Mouse (Mus musculus) embryonic facial prominence, embryonic 10.5 days (tissue): Measurements from ENCODE around the gene Ifi27l2b. TPM values are rescaled to one million over a fixed set of nuclear protein-coding genes. Genes with fewer than 3 reads are reported as not detected.
A peak's percentile ranks its signal among the peaks of the same experiment; 100 is the strongest.
"Not testable (repeated sequence)": the region's sequence is repeated elsewhere in the genome, so short reads cannot be mapped to it uniquely, and the experiment has no call there.

Source experiments
- DNase-seq: peaks from one replicate; pipeline ENCODE4 v3.0.0-alpha.2; 2017; ENCODE audit warnings: low spot score
- H3K27ac ChIP-seq: fragments of 300-500 bp; sonication (generic); replicated peaks from 2 replicates; pipeline ENCODE4 v1.5.1; 2016; ENCODE audit warnings: mild to moderate bottlenecking
- H3K27me3 ChIP-seq: fragments of 300-500 bp; sonication (generic); replicated peaks from 2 replicates; pipeline ENCODE4 v1.6.1; 2016; ENCODE audit warnings: low read depth, mild to moderate bottlenecking; ENCODE audit not compliant: poor library complexity, severe bottlenecking
- H3K36me3 ChIP-seq: fragments of 300-500 bp; sonication (generic); replicated peaks from 2 replicates; pipeline ENCODE4 v1.6.1; 2016; ENCODE audit warnings: mild to moderate bottlenecking, moderate library complexity
- H3K4me1 ChIP-seq: fragments of 300-500 bp; sonication (generic); 2 replicates; pipeline ENCODE4 v1.6.1; 2016
- H3K4me3 ChIP-seq: fragments of 300-500 bp; sonication (generic); 2 replicates; pipeline ENCODE4 v1.5.1; 2016; ENCODE audit warnings: mild to moderate bottlenecking, moderate library complexity
- H3K9me3 ChIP-seq: fragments of 300-500 bp; sonication (generic); 2 replicates; pipeline ENCODE4 v1.6.1; 2016; ENCODE audit warnings: mild to moderate bottlenecking
- WGBS: fragments of 180-500 bp; shearing (Covaris S2); methylation state at CpG from one replicate; pipeline ENCODE4 v1.1.7; 2016; 5-methylcytosine and 5-hydroxymethylcytosine counted together
- polyA plus RNA-seq: library from polyadenylated mRNA; unstranded; fragments of >200 nt; fragmentation: Nextera tagmentation; extraction: Ambion mirVana; gene quantifications from 2 replicates; pipeline ENCODE4 v1.2.1, GENCODE M21; 2016

The Ifi27l2b gene
- polyA plus RNA-seq = not detected in 2 replicates

DNA sequence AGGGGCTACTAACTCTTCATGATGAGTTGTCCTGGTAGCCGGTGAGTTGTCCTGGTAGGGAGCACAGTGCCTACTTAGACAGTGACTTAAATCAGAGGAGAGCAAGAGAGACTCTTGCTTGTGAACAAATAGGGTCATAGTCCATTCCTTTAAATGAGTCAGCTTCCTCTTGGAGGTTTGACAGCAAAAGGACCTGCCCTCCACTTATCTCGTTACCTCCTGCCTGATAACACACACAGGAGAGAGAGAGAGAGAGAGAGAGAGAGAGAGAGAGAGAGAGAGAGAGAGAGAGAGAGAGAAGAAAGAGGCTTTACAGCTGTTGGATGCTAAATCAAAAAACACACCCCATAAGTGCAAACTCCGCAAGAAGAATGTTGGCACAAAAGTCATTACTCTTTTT lies at the start of gene Ifi27l2b:
Gene Ifi27l2b (minus strand): TSS at position 84 of the 400 bp plus-strand sequence.
- Histone ChIP-seq H3K27me3 (no peaks in the 10 kb centered on the region), H3K27ac (no peak within 1 kb of the TSS), H3K4me1 (no peaks in the 10 kb centered on the region), H3K9me3 (no peaks in the 10 kb centered on the region), H3K4me3 (no peak within 1 kb of the TSS), H3K36me3 (no peaks in the 10 kb centered on the region)
- no peak for DNase-seq
- WGBS = 75% methylated on average over 3 of the region's 3 CpGs

DNA sequence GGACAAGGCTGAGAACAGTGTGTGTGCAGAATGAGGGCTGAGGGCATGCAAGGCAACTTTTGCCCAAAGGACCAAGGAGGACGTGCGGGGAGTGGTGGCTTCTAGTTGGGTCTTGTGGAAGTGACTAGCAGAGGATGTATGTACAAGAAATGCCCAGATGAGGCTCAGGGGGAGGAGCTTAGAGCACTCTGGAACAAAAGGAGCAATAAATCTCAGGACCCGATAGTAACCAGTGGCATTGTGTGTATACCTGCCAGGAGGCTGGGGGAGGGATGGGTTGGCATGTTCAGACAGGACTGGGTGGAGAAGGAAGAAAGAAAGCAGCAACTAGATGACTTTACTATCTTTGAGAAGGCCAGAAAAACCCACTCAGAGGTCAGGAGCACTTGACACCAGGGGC lies 47.4 kb upstream of the Ifi27l2b start:
- 91% methylated on average over 3 of the region's 3 CpGs for WGBS
- H3K27me3 ChIP-seq = no peaks in the 10 kb centered on the region
- H3K4me1 ChIP-seq = no peaks in the 10 kb centered on the region
- H3K36me3 ChIP-seq = no peaks in the 10 kb centered on the region
- H3K9me3 ChIP-seq = no peaks in the 10 kb centered on the region
- no peak overlapping the region for H3K27ac ChIP-seq
- no peak for DNase-seq
- H3K4me3 ChIP-seq = no peak overlapping the region

DNA sequence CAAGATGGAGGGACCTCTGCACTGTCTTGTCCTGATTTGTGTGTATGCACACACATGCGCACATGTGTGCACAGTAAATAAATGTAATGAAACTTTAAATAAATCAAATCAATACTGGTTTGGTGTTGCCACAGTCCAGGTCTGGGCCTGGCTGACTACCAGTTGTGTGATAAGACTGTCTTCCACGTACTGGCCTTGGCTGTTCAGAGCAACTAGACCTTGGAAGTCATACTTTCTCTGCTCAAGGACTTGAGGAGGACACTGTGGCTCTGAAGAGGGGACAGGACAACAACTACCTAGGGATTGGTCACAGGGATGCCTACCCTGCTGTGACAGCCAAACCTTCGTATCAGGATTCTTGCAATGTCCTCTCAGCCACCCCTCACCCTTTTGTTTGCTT lies 46.3 kb upstream of the Ifi27l2b start:
- H3K27me3 ChIP-seq = no peaks in the 10 kb centered on the region
- H3K36me3 ChIP-seq = no peaks in the 10 kb centered on the region
- WGBS = 79% methylated on average over 3 of the region's 3 CpGs
- no peak overlapping the region for H3K27ac ChIP-seq
- H3K9me3 ChIP-seq = no peaks in the 10 kb centered on the region
- no peaks in the 10 kb centered on the region for H3K4me1 ChIP-seq
- H3K4me3 ChIP-seq = no peak overlapping the region
- no peak for DNase-seq

DNA sequence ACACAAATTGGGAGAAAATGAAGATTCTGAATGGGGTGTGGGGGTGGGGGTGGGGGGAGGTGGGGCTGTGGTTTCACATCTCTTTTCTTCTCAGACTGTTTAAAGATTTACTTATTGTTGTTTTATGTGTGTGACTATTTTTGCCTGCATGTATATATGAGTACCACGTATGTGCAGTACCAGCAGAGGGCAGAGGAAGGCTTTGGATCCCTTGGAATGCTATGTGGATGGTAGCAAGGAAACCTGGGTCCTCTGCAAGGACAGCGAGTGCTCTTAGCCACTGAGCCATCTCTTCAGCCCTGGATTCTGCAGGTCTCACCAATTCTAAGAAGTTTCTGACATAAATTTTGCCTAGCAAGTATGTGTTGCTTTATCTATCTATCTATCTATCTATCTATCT lies 42.2 kb upstream of the Ifi27l2b start:
- no peaks in the 10 kb centered on the region for H3K27me3 ChIP-seq
- no peaks in the 10 kb centered on the region for H3K9me3 ChIP-seq
- H3K4me1 ChIP-seq = no peaks in the 10 kb centered on the region
- H3K4me3 ChIP-seq = no peak overlapping the region
- DNase-seq = no peak
- no peaks in the 10 kb centered on the region for H3K36me3 ChIP-seq
- no peak overlapping the region for H3K27ac ChIP-seq
- 80% methylated on average over 2 of the region's 2 CpGs for WGBS

DNA sequence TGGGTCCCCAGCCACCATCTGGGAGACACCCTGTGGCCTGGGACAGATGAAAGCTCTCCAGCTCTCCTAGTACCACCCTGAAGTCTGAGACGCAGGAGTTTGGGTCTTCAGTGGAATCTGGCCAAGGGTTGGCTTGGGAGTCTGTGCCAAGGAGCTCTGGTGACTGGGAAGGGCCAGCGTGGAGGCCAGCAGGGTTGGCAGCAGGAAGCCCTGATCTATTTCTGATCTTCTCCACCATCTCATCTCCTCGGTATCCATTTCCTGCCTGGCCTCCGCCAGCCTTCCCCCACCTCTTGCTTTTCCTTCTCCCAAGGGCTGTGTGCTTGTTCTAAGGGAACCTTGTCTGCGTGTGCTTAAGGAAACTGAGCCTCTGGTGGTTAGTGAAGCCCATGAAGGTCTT lies 41.7 kb upstream of the Ifi27l2b start:
- DNase-seq = no peak

DNA sequence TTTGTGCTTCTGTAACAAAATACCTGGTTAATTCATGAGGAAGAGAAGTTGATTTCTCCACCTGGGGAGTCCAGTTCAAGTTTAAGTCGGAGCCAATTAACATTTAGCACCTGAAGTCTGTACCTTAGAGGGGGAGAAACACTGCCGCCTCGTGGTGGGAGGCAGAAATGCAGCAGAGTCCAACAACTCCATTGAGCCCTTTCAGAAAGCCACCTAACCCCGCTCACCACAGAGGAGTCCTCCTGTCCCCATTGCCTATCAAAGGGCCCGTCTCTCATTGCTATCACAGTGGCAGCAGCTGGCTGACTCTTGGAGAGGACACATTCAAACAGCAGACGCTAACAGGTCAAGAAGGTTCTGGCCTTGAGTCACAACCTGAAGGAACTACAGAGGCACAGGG lies 37.5 kb upstream of the Ifi27l2b start:
- Histone ChIP-seq H3K4me3 (no peak overlapping the region), H3K27ac (no peak overlapping the region), H3K36me3 (no peaks in the 10 kb centered on the region), H3K9me3 (no peaks in the 10 kb centered on the region), H3K27me3 (no peaks in the 10 kb centered on the region), H3K4me1 (no peaks in the 10 kb centered on the region)
- peak; percentile 41 for DNase-seq
- 29% methylated on average over 6 of the region's 6 CpGs for WGBS

More for the DNA sequence above, 41.7 kb upstream of the Ifi27l2b start:
- Histone ChIP-seq H3K27ac (no peak overlapping the region), H3K9me3 (no peaks in the 10 kb centered on the region), H3K4me1 (no peaks in the 10 kb centered on the region), H3K4me3 (no peak overlapping the region), H3K36me3 (no peaks in the 10 kb centered on the region), H3K27me3 (no peaks in the 10 kb centered on the region)
- 76% methylated on average over 5 of the region's 5 CpGs for WGBS

DNA sequence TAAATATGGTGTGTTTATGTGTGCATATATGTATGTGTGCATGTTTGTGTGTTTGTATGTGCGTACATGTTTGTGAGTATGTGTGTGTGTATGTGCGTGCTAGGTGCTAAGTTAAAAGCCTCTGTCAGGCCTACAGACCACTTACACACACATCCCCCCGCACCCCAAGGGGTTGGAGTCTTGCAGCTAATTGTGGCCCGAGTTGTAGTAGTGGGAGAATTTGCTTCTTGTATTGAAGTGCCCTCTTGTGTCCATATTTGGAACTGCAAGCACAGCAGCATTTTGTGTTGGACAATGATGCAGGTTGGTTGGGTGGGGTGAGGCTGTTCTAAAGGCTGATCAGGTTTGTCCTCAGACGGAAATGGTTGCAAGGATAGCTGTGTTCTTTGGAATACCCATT lies 35.7 kb upstream of the Ifi27l2b start:
- peak; percentile 66 for DNase-seq
- Histone ChIP-seq H3K27ac (no peak overlapping the region), H3K9me3 (no peaks in the 10 kb centered on the region), H3K4me1 (no peaks in the 10 kb centered on the region), H3K36me3 (no peaks in the 10 kb centered on the region), H3K27me3 (no peaks in the 10 kb centered on the region), H3K4me3 (no peak overlapping the region)
- 42% methylated on average over 5 of the region's 5 CpGs for WGBS

DNA sequence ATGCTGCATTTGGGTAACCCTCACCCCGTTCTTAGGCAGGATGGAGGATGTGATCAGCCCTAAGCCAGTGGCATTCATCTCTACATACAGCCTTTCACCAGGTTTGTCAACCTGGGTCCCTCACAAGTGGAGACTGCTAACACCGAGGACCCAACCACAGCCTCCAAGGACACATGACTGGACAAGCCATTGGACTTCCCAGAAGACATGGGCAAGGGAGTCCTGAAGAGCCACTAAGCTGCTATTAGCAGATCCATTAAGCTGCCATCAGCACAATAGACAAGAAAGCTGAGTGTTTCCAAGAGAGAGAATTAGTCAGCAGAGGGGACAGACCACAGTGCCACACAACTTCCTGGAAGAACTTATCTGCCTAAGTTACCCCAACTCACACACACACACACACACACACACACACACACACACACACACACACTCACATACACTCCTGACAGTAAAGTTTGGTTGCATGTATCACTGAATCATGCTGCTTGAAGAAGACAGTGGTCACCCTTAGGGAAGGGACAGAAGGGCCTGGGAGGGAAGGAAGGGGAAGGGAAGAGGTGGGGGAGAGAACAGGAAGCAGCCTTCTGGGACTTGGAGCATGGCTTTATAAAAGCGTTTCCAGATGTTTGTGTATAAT lies 34.2 kb upstream of the Ifi27l2b start:
- H3K4me3 ChIP-seq = no peak overlapping the region
- H3K27ac ChIP-seq = no peak overlapping the region
- DNase-seq = no peak
- no peaks in the 10 kb centered on the region for H3K27me3 ChIP-seq
- H3K9me3 ChIP-seq = no peaks in the 10 kb centered on the region
- no peaks in the 10 kb centered on the region for H3K36me3 ChIP-seq
- H3K4me1 ChIP-seq = no peaks in the 10 kb centered on the region
- WGBS = 73% methylated on average over 3 of the region's 3 CpGs

DNA sequence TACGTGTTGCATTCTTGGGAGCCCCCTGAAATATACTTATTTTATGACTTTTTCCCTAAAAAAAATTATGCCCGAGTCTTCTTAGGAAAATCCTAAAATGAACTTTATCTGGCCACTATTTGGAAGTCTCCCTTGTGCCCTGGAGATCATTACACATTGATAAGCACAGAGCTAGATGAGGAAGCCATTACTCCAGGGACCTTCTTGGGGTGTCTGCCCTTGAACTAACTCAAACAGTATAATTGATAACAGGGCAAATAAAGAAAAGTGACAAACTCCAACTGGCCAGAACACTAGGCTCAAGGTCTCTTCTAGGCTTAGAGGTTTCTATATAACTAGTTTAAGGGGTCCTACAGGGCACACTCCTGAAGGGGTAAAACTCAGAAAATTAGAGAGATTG lies 30.7 kb upstream of the Ifi27l2b start:
- 76% methylated on average over 2 of the region's 2 CpGs for WGBS
- Histone ChIP-seq H3K4me1 (no peaks in the 10 kb centered on the region), H3K9me3 (no peaks in the 10 kb centered on the region), H3K36me3 (no peaks in the 10 kb centered on the region), H3K27ac (no peak overlapping the region), H3K4me3 (no peak overlapping the region), H3K27me3 (no peaks in the 10 kb centered on the region)
- DNase-seq = no peak

DNA sequence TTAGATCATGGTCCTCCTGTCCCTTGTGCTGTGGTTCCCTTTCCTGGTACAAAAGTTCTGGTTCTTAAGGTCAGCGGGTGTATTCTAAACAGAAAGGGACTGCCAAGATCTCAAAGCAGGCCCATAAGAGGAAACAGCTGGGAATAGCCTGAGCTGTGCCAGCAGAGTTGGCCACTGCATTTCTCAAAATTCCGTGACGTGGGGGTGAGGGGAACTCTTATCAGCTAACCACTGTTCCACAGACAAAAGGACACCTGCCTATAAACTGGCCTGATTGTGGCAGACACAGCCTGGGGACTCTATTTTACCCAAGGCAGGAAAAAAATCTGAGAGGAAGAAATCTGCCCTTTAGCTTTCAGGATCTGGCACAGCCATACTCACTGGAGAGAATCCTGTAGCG lies 30.3 kb upstream of the Ifi27l2b start:
- no peaks in the 10 kb centered on the region for H3K36me3 ChIP-seq
- WGBS = 71% methylated on average over 4 of the region's 4 CpGs
- no peak for DNase-seq
- no peak overlapping the region for H3K27ac ChIP-seq
- H3K4me1 ChIP-seq = no peaks in the 10 kb centered on the region
- H3K27me3 ChIP-seq = no peaks in the 10 kb centered on the region
- H3K4me3 ChIP-seq = no peak overlapping the region
- no peaks in the 10 kb centered on the region for H3K9me3 ChIP-seq

DNA sequence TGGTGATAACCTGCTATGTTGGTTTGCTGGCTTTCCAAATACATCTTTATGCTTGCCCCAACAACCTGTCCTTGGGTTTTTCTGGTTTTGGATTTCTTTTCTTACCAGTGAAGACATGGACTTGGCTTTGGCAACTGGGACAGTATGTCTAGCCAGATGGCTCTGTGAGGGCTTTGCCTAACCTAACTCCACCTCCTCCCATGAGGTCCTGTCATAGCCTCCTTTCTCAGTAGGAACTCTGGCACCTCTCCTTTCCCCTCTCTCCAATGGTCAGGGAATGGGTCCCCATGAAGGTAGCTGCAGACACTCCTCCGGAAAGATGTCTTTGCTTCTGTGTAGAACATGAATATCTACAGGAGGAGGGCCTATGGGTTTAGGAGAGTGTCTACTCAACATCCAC lies 29.7 kb upstream of the Ifi27l2b start:
- Histone ChIP-seq H3K27ac (no peak overlapping the region), H3K9me3 (no peaks in the 10 kb centered on the region), H3K27me3 (no peaks in the 10 kb centered on the region), H3K4me3 (no peak overlapping the region), H3K4me1 (no peaks in the 10 kb centered on the region), H3K36me3 (no peaks in the 10 kb centered on the region)
- DNase-seq = no peak
- 84% methylated on average over 1 of the region's 1 CpGs for WGBS

DNA sequence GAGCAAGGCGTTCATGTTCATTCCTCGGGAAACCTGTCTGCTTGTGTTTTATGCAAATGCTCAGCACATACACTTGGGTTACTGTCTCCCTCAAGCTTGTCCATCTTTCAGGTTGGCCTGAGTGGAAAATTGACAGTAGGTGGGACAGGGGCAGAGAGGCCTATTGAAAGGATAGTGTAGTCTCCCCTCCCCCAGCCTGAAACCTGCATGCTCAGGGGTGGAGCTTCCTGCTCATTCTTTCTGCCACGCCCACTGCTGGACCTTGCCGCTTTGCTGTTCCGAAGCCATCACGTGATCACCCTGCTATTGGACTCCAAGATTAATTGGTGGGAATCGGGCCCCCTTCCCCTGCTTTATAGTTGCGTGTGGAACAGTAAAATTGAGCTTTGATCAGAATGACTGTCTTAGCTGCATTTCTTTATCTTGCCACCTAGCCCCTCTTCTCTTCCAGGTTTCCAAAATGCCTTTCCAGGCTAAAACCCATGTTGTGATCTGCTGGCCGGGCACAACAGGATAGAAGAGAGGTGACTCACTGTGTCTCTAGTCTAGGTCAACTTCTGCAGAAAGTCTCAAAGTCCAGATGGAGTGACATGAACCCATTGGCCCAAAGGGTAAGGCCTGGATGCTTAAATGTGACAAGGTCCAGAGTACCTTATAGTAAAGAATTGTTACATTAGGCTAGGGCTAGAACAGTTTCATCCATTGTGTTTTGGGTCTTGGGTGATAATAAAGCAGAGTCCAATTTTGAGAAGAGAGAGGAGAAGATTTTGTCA lies 27.4 kb upstream of the Ifi27l2b start:
- H3K4me1 ChIP-seq, H3K4me3 ChIP-seq, DNase-seq, H3K9me3 ChIP-seq, H3K27ac ChIP-seq, H3K36me3 ChIP-seq, H3K27me3 ChIP-seq: not testable (repeated sequence)
- 68% methylated on average over 9 of the region's 9 CpGs for WGBS

DNA sequence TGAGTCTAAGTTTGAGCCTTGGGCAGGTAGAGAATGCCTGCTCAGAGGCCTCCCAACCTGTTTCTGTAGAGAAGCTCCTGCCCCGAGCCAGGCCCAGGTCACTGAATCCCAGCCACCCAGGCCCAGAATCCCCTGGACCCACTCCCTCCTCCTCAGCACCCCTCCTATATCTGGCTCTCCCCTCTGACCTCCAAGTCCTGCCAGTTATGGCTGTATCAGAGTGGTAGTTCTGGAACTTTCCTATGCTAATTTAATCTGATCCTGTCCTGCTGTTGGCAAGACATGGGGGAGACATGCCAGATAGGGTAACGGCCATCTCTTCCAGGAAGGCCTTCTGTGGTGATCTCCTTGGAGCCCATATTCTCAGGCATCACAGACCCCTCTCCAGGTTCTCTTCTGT lies 25.8 kb upstream of the Ifi27l2b start:
- Histone ChIP-seq H3K36me3 (no peaks in the 10 kb centered on the region), H3K27ac (no peak overlapping the region), H3K4me1 (no peaks in the 10 kb centered on the region), H3K9me3 (no peaks in the 10 kb centered on the region), H3K27me3 (no peaks in the 10 kb centered on the region), H3K4me3 (no peak overlapping the region)
- WGBS = 79% methylated on average over 2 of the region's 2 CpGs
- DNase-seq = no peak
